Mouse (Mus musculus) heart, postnatal 36 days (tissue): Measurements from ENCODE around the gene Tmbim4. TPM values are rescaled to one million over a fixed set of nuclear protein-coding genes. Genes with fewer than 3 reads are reported as not detected.
A peak's percentile ranks its signal among the peaks of the same experiment; 100 is the strongest.

Experiments
- DNase-seq, 2 experiments: peaks; one replicate each; pipeline ENCODE4 v3.0.0; 2021 to 2022
- intact Hi-C: fragments of 180-260 bp; cut with DNase I; formaldehyde crosslinking; loops from one replicate; pipeline ENCODE4 v1.15.1; 2025
- total RNA-seq, 2 experiments: library from RNA; stranded (reverse); gene quantifications; 2 replicates each; pipeline ENCODE4 v1.2.3; 2021

The Tmbim4 gene
- total RNA-seq = 10 to 100 TPM; 94.7 to 99.9 TPM

DNA sequence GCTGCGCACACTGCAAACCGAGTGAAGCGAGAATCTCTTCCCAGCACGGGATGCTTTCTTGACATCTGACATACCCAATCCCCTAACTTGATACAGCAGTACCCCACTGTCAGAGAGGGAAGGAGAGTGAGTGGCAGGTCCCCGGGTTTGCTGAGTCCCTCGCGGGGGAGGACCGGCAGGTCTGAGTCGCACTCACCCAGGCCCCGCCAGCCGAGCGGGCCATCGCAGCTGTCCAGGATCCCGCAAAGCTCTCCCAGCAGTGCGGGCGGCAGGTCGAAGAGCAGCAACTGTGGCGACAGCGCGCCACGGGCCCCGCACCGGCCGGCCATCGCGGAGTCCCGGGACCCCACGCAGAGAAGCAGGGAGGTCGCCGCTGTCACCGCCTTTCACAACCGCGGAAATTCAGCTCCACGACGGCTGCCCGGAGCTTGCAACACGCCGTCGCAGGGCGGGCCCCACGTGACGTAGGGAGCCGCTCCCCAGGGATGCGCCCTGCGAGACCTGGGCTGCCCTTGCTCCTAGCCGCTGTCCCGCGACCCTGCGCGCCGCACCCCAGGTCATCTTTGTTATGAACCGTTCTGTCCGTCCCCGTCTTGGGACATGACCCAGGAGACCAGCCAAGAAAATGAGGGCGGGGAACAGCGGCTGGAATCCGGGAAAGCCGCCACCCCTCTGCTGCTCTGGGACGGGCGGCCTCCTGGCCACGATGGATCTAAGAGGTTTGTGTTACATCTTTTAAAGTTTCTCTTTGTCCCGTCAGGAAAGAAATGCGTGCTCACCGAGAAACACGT is at the start of gene Tmbim4:
Gene Tmbim4, plus strand, starts transcription at position 460 of the 791 bp plus-strand sequence.
- DNase-seq = peak; percentile 88 to 90
- intact Hi-C loops = loop anchor here (5.0 kb wide), 1 partner anchor 554 kb away; no protein-coding TSS in a partner anchor

DNA sequence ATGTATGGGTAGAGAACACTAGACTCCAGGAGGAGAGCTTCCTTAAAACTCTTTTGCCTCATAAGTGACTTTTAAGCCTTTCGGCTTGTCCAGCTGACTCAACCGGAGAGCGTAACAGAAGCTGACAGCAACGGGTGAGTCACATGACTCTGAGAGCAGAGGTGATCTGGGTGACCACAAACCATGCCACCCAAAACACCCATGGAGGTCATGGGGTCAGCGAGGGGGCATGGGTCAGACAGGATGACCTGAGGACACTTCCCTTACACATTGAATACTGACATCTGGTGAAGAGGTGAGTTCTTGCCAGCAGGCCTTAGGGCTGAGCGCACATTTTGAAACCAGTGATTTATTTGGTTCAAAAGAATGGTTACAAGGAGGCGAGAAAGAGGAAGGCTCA is 49.7 kb upstream of the Tmbim4 start:
- intact Hi-C loops = no loop called here

GRCm38 (mm10) chr10:120153911-120154310 is 47.5 kb upstream of the Tmbim4 start:
- DNase-seq = no peak
- intact Hi-C loops = no loop called here

More for the DNA sequence above, 49.7 kb upstream of the Tmbim4 start:
- no peak for DNase-seq

- intact Hi-C loops = no loop called here
- no peak for DNase-seq
Measured at GRCm38 (mm10) chr10:120160533-120160932, 40.9 kb upstream of the Tmbim4 start.

- intact Hi-C loops = no loop called here
- no peak for DNase-seq
Measured at GRCm38 (mm10) chr10:120162840-120163239, 38.5 kb upstream of the Tmbim4 start.

- DNase-seq = no peak
- intact Hi-C loops = no loop called here
Measured at GRCm38 (mm10) chr10:120163490-120163889, 37.9 kb upstream of the Tmbim4 start.

- no peak for DNase-seq
- intact Hi-C loops = no loop called here
Measured at GRCm38 (mm10) chr10:120164931-120165792, 36.2 kb upstream of the Tmbim4 start.

DNA sequence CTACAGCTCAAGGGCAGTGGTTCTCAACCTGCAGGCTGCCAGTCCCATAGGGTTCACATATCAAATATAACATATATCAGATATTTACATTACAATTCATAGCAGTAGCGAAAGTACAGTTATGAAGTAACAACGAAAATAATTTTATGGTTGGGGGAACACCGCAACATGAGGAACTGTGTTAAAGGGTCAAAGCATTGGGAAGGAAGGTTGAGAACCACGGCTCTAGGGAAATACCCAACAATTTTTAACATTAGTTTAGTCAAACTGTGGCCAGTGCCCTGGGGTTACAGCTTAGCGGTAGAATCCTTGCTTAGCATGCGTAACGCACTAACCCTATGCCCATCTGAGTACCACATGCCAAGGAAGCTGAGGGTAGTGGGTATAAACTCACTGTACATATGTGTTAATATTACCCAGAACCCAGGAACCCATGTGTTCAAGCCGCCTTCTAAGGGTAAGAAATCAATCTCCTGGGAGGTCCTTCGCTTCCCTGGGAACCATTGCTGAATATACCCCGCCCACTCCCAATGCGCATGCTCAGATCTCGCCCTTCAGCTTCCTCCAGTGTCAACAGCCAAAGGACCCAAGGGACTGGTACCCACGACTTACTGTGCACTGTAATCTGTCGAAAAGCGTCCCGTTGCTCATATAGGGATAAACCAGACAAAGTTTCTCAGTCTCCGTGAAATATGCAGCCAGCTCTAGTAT is 35.4 kb upstream of the Tmbim4 start:
- intact Hi-C loops = no loop called here
- DNase-seq = no peak

GRCm38 (mm10) chr10:120168070-120168469 is 33.3 kb upstream of the Tmbim4 start:
- intact Hi-C loops = no loop called here
- no peak for DNase-seq

- no peak for DNase-seq
- intact Hi-C loops = no loop called here
Measured at GRCm38 (mm10) chr10:120169064-120169463, 32.3 kb upstream of the Tmbim4 start.

GRCm38 (mm10) chr10:120169841-120170240 is 31.5 kb upstream of the Tmbim4 start:
- no peak for DNase-seq
- intact Hi-C loops = no loop called here

GRCm38 (mm10) chr10:120170277-120170676 is 31.1 kb upstream of the Tmbim4 start:
- DNase-seq = no peak
- intact Hi-C loops = no loop called here

GRCm38 (mm10) chr10:120171340-120171739 is 30.1 kb upstream of the Tmbim4 start:
- no peak for DNase-seq
- intact Hi-C loops = no loop called here

GRCm38 (mm10) chr10:120174192-120174705 is 27.1 kb upstream of the Tmbim4 start:
- intact Hi-C loops = no loop called here
- no peak for DNase-seq

DNA sequence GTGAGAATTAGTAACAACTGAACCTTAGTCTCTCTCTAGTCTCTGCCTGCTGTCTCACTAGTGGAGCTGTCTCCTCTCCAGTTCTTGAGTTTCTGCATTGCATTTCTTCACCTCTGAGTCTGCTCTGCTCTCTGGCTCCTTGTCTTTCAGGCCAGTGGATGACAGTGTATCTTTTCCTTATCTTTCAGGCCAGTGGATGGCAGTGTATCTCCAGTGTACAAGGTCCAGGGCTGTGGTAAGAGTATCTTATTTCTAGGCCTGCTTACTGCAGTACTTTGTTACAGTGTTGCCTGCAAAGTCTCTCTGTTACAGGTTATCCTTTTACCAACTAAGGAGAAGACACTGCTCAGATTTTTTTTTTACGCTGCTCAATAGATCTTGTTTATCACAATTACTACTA is 18.5 kb upstream of the Tmbim4 start:
- intact Hi-C loops = no loop called here
- no peak for DNase-seq

GRCm38 (mm10) chr10:120183342-120183741 is 18.0 kb upstream of the Tmbim4 start:
- intact Hi-C loops = no loop called here

GRCm38 (mm10) chr10:120188513-120188912 is 12.9 kb upstream of the Tmbim4 start:
- intact Hi-C loops = no loop called here
- DNase-seq = no peak

More at GRCm38 (mm10) chr10:120183342-120183741, 18.0 kb upstream of the Tmbim4 start:
- DNase-seq = no peak

DNA sequence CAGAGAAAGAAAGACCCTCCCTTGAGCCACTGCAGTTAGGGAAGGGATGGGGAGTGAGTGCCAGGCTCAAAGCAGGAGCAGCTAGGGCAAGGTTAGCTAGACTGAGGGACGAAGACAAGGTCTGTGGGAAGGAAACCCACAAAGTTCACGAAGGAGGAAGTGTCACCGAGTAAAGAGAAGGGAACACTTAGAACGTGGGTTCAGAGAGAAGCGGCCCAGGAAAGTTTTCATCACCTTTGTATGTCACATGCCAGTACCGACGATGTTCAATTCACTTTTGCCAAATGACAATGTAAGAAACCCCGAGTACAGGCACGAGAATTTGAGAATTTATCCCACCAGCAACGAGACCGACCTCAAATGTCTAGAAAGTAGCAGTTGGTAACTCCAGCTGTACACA is 12.1 kb upstream of the Tmbim4 start:
- DNase-seq = no peak
- intact Hi-C loops = no loop called here

- no peak for DNase-seq
- intact Hi-C loops = no loop called here
Measured at GRCm38 (mm10) chr10:120189782-120190181, 11.6 kb upstream of the Tmbim4 start.

DNA sequence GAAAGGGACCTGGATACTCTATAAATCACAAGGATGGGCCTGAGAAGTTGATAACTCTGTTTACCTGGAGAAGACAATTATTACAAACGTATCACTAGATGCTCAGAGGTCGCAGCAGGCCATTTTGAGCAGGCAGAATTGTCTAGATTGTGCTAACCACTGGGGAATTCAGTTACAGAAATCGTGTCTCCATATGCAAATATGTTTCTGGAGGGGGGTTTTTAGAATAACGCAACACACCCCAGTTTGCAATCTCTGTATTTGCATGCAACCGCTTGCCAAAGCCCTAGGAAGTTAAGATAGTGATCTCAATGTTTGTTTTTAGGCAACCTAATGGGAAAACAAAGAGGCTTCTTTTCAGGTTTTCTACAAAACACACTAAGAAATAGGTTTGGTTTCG is 10.2 kb upstream of the Tmbim4 start:
- DNase-seq = no peak
- intact Hi-C loops = no loop called here

DNA sequence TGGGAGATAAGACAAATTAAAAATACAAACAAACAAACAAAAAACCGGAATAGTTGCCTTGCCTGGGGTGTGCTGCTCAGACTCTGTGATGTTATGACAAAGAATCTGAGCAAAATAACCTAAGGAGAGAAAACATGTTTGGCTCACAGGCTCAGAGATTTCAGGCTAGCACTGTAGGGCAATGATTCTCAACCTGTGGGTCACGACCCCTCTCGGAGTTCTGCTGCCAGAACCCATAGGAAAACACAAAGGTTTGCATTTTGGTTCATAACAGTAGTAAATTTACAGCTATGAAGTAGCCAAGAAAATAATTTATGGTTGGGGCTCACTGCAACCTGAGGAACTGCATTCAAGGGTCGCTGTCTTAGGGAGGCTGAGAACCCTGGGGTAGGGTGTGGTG is 9.1 kb upstream of the Tmbim4 start:
- no peak for DNase-seq
- intact Hi-C loops = no loop called here
